Mouse (Mus musculus): Measurements from ENCODE around the gene Setx.
"Not testable (repeated sequence)": the region's sequence is repeated elsewhere in the genome, so short reads cannot be mapped to it uniquely, and the experiment has no call there.

DNA sequence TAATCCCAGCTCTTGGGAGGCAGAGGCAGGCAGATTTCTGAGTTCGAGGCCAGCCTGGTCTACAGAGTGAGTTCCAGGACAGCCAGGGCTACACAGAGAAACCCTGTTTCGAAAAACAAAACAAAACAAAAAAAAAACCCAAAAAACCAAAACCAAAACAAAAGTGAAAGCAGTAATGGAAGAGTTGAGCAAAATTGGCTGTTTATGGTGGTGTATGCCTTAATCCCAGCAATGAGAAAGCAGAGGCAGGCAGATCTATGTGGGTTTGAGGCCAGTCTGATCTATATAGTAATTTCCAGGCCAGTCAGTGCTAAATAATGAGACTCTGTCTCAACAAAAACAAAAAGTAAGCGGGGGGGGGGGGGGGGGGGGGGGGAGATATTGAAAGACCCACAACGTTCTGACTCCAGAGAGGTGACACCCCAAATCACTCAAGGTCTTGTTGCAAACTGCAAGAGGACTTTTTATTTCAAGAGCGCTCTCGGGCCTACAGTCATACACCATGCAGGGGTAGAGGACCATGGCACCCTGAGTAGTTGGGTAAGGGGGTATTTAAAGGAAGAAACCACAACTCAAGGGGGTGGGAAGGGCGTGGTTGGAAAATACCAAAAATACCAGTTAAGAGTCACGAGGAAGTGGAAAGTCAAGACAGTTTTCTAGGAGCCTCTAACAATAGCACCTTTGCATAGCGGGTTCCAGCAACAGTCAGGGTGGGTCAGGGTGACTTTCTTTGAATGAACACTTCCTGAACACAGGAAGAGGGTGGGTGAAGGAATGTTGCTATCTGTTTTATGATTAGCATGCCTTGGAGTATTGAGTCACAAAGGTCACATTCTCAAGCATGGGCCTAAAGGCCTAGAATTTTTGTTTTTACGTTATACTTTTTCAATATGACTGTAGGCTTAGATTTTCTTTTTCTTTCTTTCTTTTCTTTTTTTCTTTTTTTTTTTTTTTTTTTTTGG is 21.3 kb upstream of the Setx start:
- not testable (repeated sequence) for TF ChIP-seq CTCF (IDR thresholded peaks at IDR 0.05; ENCODE audit: borderline replicate concordance, control insufficient read depth, extremely low read depth, insufficient read depth, low read length, poor library complexity); POLR2A (IDR thresholded peaks at IDR 0.05; ENCODE audit: control insufficient read depth, extremely low read depth, insufficient read depth, low read length, poor library complexity)
